Mouse (Mus musculus): Measurements from ENCODE around the gene Ice2. TPM values are rescaled to one million over a fixed set of nuclear protein-coding genes. Genes with fewer than 3 reads are reported as not detected.

Gene Ice2
- total and polyA plus RNA-seq, 3 experiments = 11.6 to 14.6 TPM; not detected in 1

DNA sequence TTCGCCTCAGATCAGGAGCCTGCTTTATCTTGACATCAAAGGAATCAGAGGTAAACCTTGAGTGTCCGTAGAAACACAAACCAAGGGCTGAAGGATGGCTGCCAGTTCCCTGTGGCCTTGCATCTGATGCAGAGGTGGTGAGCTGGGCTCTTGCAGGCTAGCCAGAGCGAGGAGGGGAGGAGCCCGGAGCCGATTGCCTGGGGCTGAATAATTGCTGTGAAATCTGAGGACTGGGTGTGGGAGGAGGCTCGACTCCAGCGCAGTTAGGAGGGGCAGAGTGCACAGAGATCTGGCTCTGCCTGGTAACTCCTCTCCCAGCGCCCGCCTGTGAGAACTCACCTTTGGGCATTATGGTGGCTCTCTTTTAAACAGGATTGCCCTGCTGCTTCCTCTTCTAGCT is 71.3 kb downstream of the Ice2 start:
- Histone ChIP-seq H3K27ac (ENCODE audit: control insufficient read depth, low read depth, low read length) (no peak overlapping the region), H3K9ac (ENCODE audit: control insufficient read depth, low read depth, low read length, poor library complexity, severe bottlenecking) (no peak overlapping the region), H3K4me1 (ENCODE audit: control insufficient read depth in 1 of 2, insufficient read depth in 2 of 2, low read length in 2 of 2) (no peaks in the 10 kb centered on the region), H3K27me3 (ENCODE audit: control insufficient read depth in 1 of 2, insufficient read depth in 2 of 2, low read length in 2 of 2) (no peaks in the 10 kb centered on the region), H3K79me2 (ENCODE audit: control insufficient read depth, insufficient read depth, low read length, poor library complexity) (no peaks in the 10 kb centered on the region), H3K36me3 (ENCODE audit: control insufficient read depth in 1 of 2, insufficient read depth in 2 of 2, low read length in 2 of 2) (peaks cover 0 to 1% of the 10 kb centered on the region in 2 experiments; a peak in 1 of 4 replicates), H3K9me3 (replicated peaks; ENCODE audit: insufficient read depth, low read length) (no peaks in the 10 kb centered on the region), H3K4me3 (ENCODE audit: control insufficient read depth in 1 of 2, insufficient read depth in 1 of 2, low read depth in 2 of 2, low read length in 2 of 2) (no peak overlapping the region)
- no peak for DNase-seq (ENCODE audit: low read depth, low spot score)
- TF ChIP-seq ZC3H11A (IDR thresholded peaks at IDR 0.05; ENCODE audit: low read depth, low read length) = no peak
- no peak for TF ChIP-seq MAZ (IDR thresholded peaks at IDR 0.05; ENCODE audit: low read depth, low read length)
- no peak for TF ChIP-seq SIN3A (IDR thresholded peaks at IDR 0.05; ENCODE audit: low read length)
- no peak for TF ChIP-seq BHLHE40 (IDR thresholded peaks at IDR 0.05; ENCODE audit: borderline replicate concordance, low read depth, low read length)
- no peak for TF ChIP-seq ELF1 (IDR thresholded peaks at IDR 0.05; ENCODE audit: low read depth, low read length)
- TF ChIP-seq CHD1 (IDR thresholded peaks at IDR 0.05; ENCODE audit: low read depth, low read length) = no peak
- no peak for TF ChIP-seq SMC3 (IDR thresholded peaks at IDR 0.05; ENCODE audit: low read depth, low read length)
- TF ChIP-seq HCFC1 (IDR thresholded peaks at IDR 0.05; ENCODE audit: low read depth, low read length) = no peak

DNA sequence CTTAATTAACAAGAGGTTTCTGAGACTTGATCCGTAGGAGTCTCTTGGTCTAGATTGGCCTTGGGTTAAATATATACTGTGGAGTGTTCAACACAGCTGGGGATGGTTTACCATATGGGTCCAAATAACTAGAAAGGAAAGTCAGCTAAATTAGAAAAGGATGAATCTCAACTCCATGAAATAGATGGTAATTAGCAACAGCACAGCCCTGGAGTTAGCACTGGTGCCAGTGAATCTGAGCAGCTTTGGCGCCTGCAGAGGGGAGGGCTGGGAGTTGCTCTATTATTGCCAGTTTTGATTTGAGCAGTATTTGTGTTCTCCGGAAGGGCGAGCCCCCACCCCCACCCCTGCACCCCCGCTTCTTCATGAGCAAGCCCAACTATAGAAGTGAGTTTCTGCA is 72.7 kb downstream of the Ice2 start:
- Histone ChIP-seq H3K4me1 (ENCODE audit: control insufficient read depth in 1 of 2, insufficient read depth in 2 of 2, low read length in 2 of 2) (no peaks in the 10 kb centered on the region), H3K4me3 (ENCODE audit: control insufficient read depth in 1 of 2, insufficient read depth in 1 of 2, low read depth in 2 of 2, low read length in 2 of 2) (no peak overlapping the region), H3K9ac (ENCODE audit: control insufficient read depth, low read depth, low read length, poor library complexity, severe bottlenecking) (no peak overlapping the region), H3K27me3 (ENCODE audit: control insufficient read depth in 1 of 2, insufficient read depth in 2 of 2, low read length in 2 of 2) (no peaks in the 10 kb centered on the region), H3K79me2 (ENCODE audit: control insufficient read depth, insufficient read depth, low read length, poor library complexity) (no peaks in the 10 kb centered on the region), H3K27ac (ENCODE audit: control insufficient read depth, low read depth, low read length) (no peak overlapping the region), H3K36me3 (ENCODE audit: control insufficient read depth in 1 of 2, insufficient read depth in 2 of 2, low read length in 2 of 2) (peaks cover 0 to 1% of the 10 kb centered on the region in 2 experiments; a peak in 1 of 4 replicates), H3K9me3 (replicated peaks; ENCODE audit: insufficient read depth, low read length) (no peaks in the 10 kb centered on the region)
- TF ChIP-seq MAX (IDR thresholded peaks at IDR 0.05; ENCODE audit: low read length) (no peak), POLR2AphosphoS2 (IDR thresholded peaks at IDR 0.05; ENCODE audit: low read length) (no peak), TCF12 (IDR thresholded peaks at IDR 0.05; ENCODE audit: low read depth, low read length) (no peak), RAD21 (IDR thresholded peaks at IDR 0.05; ENCODE audit: low read depth, low read length) (no peak), CHD2 (IDR thresholded peaks at IDR 0.05; ENCODE audit: low read length) (no peak), ZMIZ1 (IDR thresholded peaks at IDR 0.05; ENCODE audit: low read depth, low read length) (no peak), UBTF (IDR thresholded peaks at IDR 0.05; ENCODE audit: borderline replicate concordance, insufficient read depth, low read depth, low read length) (no peak), MXI1 (IDR thresholded peaks at IDR 0.05; ENCODE audit: low read depth, low read length) (no peak), ZC3H11A (IDR thresholded peaks at IDR 0.05; ENCODE audit: low read depth, low read length) (no peak), RCOR1 (IDR thresholded peaks at IDR 0.05; ENCODE audit: low read depth, low read length) (no peak), MAFK (IDR thresholded peaks at IDR 0.05; ENCODE audit: borderline replicate concordance, low read depth, low read length) (no peak), NRF1 (IDR thresholded peaks at IDR 0.05; ENCODE audit: insufficient read depth, low read depth, low read length, poor library complexity, severe bottlenecking) (no peak), MEF2A (IDR thresholded peaks at IDR 0.05; ENCODE audit: extremely low read depth, insufficient replicate concordance, low read depth, low read length, poor library complexity, severe bottlenecking) (no peak), ELF1 (IDR thresholded peaks at IDR 0.05; ENCODE audit: low read depth, low read length) (no peak), TBP (IDR thresholded peaks at IDR 0.05; ENCODE audit: low read depth, low read length) (no peak), POLR2A (IDR thresholded peaks at IDR 0.05; ENCODE audit: control insufficient read depth in 1 of 2, insufficient read depth in 1 of 2, low read depth in 1 of 2, low read length in 2 of 2, poor library complexity in 1 of 2) (no peak), USF2 (IDR thresholded peaks at IDR 0.05; ENCODE audit: borderline replicate concordance in 1 of 2, insufficient read depth in 1 of 2, low read depth in 1 of 2, low read length in 2 of 2) (no peak), SIN3A (IDR thresholded peaks at IDR 0.05; ENCODE audit: low read length) (no peak), MYB (IDR thresholded peaks at IDR 0.05; ENCODE audit: low read depth, low read length) (no peak), KAT2A (conservative IDR thresholded peaks at IDR 0.05; ENCODE audit: low read depth, low read length) (no peak)
- no peak for DNase-seq (ENCODE audit: low read depth, low spot score)

All from MEL (cell line).